Mouse (Mus musculus) thymus, adult 2 months (tissue): ENCODE measurements around the gene Sbf1.

Experiments used
- CTCF ChIP-seq: fragments of 200-500 bp; IDR thresholded peaks from 2 replicates; pipeline ENCODE4 v1.5.1; 2012; ENCODE audit warnings: mild to moderate bottlenecking, control low read depth, low read length, moderate library complexity, borderline replicate concordance; ENCODE audit not compliant: control insufficient read depth, poor library complexity, insufficient read depth; ENCODE audit errors: extremely low read depth
- POLR2A ChIP-seq: fragments of 200-500 bp; IDR thresholded peaks from 2 replicates; pipeline ENCODE4 v1.6.1; 2012; ENCODE audit warnings: mild to moderate bottlenecking, low read length, control low read depth, moderate library complexity; ENCODE audit not compliant: control insufficient read depth, poor library complexity, insufficient read depth; ENCODE audit errors: extremely low read depth

GRCm38 (mm10) chr15:89314107-89314506, 1.0 kb downstream of the Sbf1 start:
- TF ChIP-seq CTCF: no peak
- no peak for TF ChIP-seq POLR2A
